Mouse (Mus musculus) heart, adult 9 months (tissue): ENCODE results near the gene Ubr7.

ENCODE experiments used
- DNase-seq, 2 experiments: peaks; one replicate each; pipeline ENCODE4 v3.0.0; 2022; ENCODE audit warnings: low spot score in 2 of 2

The Ubr7 gene

DNA sequence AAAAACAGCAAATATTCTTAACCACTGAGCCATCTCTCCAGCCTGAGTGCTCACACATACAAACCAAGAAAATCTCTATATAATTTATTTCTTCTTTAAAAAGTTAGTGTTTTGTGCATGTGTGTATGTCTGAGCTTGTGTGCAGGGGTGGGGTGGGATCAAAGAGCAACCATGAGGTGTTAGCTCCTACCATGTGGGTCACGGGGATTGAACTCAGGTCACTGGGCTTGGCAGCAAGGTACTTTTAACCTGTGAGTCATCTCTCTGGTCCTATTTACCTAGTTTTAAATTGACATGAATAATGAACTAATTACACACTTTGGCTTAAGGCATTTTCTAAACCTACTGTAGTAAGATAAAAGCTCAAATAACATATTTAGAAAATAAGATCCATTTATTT, 68.6 kb downstream of the Ubr7 start:
- no peak for DNase-seq

DNA sequence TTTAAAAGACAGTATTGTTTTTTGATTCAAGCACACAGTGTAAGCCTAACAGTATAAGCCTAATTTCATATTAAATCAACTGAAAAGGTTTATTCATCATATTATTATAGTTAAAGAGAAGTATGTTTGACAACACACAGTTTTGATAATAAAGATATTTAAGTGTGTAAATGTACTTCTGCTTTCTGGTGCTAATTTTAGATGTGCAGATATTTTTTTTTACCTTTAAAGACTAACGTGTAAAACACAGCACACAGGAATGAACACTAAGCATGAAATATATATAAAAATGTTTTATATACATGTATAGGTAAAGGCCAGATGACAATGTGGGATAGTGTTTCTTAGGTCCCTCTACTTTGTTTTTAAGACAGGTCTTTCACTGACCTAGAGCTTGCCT, 69.4 kb downstream of the Ubr7 start:
- DNase-seq, result no peak
